Mouse (Mus musculus) retina, postnatal 1 day (tissue): Measurements from ENCODE around the gene Ect2l.
"Not testable (repeated sequence)": the region's sequence is repeated elsewhere in the genome, so short reads cannot be mapped to it uniquely, and the experiment has no call there.

Source experiments
- DNase-seq: peaks from one replicate; pipeline ENCODE4 v3.0.0-alpha.2; 2012

Ect2l gene

DNA sequence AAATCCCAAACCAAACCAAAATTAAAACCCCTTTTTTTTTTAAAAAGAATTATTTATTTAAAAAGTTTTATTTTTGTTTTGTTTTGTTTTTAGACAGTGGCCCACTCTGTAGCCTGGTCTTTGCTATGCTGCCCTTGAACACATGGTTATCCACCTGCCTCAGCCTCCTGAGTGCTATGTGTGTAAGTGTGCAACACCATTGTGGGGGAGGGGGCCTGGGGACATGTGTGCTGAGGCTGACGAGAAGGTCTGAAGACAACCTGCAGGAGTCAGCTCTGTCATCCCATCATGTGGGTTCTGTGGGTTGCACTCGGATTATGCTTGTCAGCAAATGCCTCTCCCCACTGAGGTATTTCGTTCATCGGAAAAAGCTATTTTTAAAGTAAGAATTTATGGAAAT, 21.2 kb downstream of the Ect2l start:
- no peak for DNase-seq

- DNase-seq: no peak
Observed at GRCm38 (mm10) chr10:18188564-18188963, 22.1 kb downstream of the Ect2l start.

DNA sequence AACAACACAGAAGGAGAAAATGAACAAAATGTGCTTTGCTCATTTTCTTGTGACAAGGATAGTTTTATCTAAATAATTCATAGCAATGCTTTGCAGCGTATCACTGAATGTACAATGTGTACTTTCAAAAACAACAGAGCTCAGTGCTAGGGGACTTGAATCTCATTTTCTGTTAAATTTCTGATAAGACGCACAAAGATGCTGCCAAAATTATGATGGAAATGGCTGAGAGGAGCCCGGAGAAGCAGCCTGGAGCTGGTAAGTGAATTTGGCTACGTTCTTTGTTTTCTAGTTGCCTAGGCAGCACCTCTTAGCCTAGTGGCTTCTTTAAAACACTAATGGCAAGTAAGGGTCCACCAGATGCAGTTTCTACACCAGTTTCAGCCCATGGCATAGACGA, 28.4 kb downstream of the Ect2l start:
- DNase-seq: no peak

- no peak for DNase-seq
Observed at GRCm38 (mm10) chr10:18177304-18177703, 33.4 kb downstream of the Ect2l start.

GRCm38 (mm10) chr10:18176722-18177121, 34.0 kb downstream of the Ect2l start:
- no peak for DNase-seq

- no peak for DNase-seq
Observed at GRCm38 (mm10) chr10:18175087-18175486, 35.6 kb downstream of the Ect2l start.

DNA sequence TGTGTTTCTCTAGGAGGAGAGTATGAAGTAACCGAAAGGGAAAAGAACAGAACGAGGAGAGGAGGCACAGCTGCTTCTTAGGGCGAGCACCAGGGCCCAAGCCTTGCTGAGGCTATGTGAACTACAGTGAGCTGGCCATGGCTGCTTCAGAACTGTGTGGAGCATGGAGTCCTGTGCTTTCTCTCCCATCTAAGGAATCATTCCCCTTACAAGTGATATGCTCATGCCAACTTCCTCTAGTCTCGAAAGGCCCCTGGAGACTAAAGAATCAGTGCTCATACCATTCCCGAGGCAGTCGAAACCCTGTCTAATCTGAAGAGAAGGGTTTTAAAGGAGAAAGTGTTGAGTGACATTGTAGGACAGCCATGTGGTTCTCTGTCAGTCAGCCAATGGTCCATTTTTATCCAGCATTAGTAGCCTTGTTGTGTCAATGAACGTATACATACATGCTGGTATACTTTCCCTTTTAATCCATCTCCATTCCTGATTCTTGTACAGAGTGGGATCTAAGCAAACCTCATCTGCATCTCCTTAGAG, 48.2 kb downstream of the Ect2l start:
- no peak for DNase-seq

- DNase-seq: no peak
Observed at GRCm38 (mm10) chr10:18147224-18147623, 63.5 kb downstream of the Ect2l start.

DNA sequence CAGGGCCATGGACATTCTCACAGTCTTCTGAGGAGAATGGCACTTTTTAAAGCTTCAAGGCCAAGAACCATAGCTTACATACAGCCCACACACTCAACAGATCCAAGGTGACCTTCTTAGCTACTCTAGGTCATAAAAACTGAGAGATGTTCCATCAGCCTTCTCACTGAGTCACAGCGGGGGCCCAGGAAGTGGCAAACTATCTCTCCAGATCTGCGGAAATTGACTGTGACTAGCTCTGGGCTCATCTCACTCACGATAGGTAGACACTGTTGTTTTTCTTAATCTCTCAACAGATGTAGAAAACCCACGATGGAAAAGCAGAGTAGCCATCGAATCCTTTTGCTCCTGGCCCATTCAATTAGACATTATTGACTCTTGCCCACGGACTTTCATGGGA, 68.5 kb downstream of the Ect2l start:
- no peak for DNase-seq

DNA sequence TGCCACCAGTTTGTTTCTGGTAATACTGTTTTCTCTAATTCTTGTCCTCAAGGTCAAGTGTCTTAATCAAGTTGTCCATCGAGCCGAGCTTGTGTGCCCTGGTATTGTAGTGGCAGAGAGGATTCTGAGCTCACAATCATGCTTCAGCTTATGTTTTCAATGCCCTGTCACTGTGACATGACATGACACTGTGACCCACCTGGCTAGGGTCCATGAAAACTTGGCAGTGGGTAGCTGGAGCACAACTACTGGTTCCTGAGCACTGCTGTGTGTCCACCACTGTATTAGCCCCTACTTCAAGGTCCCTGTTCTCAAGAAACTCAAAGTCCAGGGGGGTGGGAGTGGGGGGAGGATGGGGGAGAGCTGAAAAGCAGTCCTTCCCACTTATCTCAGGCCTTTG, 69.3 kb downstream of the Ect2l start:
- no peak for DNase-seq

DNA sequence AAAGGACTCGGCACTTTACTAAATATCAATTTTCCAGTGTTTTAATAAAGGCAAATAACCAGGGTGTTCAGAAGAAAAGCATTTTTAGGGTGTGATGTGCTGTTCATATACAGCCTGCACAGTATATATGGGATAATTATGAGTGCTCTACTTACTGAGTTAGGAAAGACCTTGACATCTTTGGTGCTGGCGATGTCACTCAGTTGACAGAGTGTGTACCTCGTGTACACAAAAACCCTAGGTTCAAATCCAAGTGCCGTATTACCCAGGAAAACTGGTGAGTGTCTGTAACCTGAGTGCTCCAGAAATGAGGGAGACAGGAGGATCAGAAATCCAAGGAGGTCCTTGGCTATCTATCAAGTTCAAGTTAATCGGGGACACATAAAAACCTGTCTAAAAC, 71.1 kb downstream of the Ect2l start:
- no peak for DNase-seq

DNA sequence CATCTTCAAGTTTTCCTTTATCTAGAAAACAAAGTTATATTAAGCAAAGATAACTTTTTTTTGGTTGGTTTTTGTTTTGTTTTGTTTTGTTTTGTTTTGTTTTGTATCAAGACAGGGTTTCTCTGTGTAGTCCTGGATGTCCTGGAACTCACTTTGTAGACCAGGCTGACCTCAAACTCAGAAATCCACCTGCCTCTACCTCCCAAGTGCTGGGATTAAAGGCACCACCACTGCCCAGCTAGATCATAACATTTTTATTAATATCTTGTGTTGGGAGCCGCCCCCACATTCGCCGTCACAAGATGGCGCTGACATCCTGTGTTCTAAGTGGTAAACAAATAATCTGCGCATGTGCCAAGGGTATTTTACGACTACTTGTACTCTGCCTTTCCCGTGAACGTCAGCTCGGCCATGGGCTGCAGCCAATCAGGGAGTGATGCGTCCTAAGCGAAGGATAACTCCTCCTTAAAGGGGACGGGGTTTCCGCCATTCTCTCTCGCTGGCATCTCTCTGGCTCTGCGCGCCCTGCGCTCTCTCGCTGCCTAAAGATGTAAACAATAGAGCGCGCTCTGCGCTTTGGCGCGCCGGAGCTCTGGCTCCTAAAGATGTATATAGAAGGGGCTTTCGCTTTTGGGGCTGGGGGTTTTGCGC, 71.7 kb downstream of the Ect2l start:
- DNase-seq: not testable (repeated sequence)

DNA sequence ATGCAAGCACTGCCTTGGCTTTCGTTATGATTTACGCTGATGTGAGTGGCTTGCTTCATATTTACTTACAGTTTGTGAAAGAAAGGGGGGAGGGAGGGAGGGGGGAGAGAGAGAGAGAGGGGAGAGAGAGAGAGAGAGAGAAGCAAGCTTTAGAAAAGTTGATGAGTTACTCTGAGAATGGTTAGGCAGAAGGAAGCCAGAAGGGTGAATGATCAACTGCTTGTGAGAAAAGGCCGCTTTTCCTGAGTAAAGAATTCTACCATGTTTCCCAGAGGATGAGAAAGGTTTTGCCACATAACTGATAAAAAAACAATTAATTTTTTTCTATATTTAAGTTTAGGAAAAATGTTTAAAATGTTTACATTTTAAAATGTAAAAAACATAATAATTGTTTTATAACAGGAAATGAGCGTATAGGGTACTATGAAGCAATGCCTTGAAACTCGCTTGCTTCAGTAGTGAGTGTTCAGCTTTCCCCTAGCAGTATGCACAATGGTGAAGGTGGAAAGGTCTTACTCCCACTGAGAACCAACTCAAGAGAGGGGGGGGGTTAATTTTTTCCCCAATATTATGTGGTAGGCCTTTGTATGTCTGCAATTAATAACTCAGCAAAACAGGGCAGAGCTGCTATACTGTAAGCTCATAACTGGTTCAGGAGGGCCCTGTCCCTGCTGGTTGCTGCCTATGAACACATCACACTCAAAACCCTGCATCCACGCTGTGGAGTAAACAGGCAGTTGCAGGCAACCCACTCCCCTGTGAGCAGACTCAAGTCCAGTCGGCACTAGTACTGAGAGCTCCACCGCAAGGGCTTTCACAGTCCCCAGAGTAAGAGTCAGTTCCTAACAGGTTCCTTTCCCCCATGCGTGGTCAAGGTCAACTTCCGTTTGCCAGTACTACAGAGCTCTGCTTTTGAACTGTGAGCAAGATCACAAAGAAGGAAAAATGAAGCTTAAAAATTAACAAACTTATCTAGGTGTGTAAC, 78.7 kb downstream of the Ect2l start:
- DNase-seq: no peak

GRCm38 (mm10) chr10:18130276-18130675, 80.4 kb downstream of the Ect2l start:
- DNase-seq: no peak

GRCm38 (mm10) chr10:18118336-18118735, 92.4 kb downstream of the Ect2l start:
- DNase-seq: no peak

GRCm38 (mm10) chr10:18113473-18114093, 97.1 kb downstream of the Ect2l start:
- DNase-seq: no peak

GRCm38 (mm10) chr10:18110940-18111339, 99.8 kb downstream of the Ect2l start:
- DNase-seq: no peak

DNA sequence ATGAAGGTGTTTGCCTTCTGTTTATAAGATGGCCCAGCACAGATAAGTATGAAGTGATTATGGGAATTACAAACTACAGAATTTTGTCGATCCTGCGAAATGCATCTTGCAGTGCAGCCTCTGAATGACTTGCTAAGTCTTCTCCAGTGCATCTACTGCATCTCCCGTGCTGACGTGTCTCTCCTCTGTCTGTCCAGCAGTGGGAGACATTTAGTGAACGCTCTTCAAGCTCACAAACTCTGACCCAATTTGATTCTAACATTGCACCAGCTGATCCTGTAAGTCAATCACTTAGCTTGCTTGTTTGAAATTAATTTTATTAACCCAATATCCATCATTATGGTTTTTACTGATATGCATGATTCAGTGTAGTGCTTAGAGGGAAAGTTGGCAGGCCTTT, 103.2 kb downstream of the Ect2l start:
- peak; percentile 34 for DNase-seq

DNA sequence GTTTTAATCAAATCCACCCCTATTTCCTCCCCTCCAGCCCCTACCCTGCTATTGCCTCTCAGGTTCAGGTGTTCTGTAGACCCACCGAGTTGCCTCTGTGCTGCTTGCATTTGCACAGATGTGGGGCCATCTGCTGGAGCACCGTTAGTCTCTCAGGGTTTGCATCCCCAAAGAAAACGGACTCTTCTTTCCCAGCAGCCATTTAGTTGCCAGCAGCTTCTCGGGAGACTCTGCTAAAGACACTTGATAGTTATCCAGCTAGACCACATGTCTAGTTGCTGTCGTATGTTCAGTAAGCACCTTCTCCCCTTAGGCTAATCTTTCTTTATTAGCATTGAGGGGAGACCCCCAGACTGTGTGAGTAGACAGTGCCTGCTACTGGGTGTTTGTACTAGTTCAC, 108.5 kb downstream of the Ect2l start:
- DNase-seq: no peak

- no peak for DNase-seq
Observed at GRCm38 (mm10) chr10:18090691-18091090, 120.0 kb downstream of the Ect2l start.

DNA sequence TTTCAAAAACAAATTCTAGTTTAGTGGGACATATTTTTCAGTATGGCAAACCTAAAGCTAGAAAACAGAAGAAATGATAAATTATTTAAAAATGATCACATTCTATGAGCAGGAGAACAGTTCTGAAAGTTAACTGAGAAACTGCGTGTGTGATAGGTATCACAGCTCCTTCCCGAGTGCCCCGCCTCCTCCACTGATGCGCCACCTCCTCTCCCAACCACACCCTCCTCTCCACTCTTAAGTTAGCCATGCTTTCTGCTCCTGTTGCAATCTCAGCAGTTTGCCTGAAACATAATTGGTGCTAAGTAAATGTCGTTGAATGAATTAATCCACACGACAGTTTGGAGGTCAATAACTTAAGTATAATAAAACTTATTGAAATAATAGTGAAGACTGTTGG, 127.9 kb downstream of the Ect2l start:
- DNase-seq: no peak

- no peak for DNase-seq
Observed at GRCm38 (mm10) chr10:18081536-18081935, 129.2 kb downstream of the Ect2l start.
